Mouse (Mus musculus): ENCODE data around the gene AI837181. TPM values are rescaled to one million over a fixed set of nuclear protein-coding genes. Genes with fewer than 3 reads are reported as not detected.

Gene AI837181
- polyA plus RNA-seq, 1 experiment, result 101 TPM

GRCm38 (mm10) chr19:5456241-5456921 is 31.4 kb downstream of the AI837181 start:
- no peak for TF ChIP-seq GATA1 (IDR thresholded peaks at IDR 0.05; ENCODE audit: low read length)

DNA sequence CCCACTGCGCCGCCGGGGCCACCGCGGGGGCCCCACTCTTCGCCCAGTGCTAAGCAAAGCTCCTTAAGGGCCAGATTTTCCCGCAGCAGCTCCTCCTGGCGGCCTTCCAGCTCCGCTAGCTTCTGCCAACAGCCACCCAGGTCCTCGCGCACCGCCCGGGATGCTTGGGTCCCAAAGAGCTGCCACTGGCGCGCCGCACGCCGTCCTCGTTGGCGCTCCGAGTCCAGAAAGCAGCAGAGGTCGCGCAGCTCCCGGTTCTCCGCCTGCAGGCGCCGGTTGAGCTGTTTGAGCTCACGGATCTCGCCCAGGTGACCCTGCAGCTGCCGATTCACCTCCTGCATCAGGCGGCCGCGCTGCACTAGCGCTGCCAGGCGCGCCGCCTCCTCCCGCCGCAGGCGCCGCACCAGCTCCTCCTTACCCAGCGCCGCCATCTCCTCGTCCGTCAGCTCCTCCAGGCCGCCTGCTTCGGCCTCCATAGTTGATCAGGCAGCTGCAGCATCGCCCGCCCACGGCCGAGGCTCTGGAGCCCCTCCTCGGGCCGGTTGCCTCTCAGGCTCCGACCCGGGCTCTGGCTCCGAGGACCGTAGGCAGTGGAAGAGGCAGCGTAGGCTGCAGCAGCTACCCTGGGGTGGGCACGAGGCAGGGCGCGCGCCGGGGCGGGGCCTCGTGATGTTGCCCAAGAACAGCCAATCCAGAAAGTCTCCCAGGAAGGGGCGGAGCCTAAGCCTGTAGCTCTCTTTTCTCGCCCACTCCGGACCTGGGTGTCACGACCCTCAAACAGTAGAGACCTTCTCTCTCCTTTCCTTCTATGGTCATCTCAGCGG is 32.2 kb downstream of the AI837181 start:
- TF ChIP-seq GATA1 (IDR thresholded peaks at IDR 0.05; ENCODE audit: low read length), result no peak

DNA sequence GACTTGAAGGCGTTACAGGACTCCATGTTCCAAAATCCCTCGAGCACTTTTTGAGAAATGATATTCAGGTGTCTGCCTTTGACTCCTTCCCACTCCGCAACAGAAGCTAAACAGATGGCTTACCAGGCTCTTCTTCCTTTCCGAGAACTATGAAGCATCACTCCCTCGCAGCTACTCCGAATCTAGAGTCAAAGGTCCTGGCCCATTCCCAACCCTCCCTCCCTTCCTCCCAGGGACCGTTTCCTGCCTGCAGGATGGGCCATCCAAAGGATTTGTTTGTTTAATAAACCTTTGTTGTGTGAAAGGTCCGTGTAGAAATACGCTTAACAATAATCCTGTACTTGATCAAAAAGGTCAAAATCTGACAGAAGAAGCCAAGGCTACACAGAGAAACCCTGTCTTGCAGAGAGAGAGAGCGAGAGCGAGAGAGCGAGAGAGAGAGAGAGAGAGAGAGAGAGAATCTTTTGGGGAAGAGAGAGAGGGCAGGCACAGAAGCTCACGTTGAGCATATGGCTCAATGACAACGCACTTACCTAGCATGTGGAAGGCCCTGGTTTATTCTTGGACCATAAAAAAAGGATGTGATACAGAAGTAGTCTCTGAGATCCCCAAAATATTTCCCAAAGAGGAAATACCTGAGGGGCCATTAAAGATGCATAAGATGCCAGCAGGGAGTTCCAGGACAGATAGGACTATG is 33.0 kb downstream of the AI837181 start, which contains the start of gene Ccdc85b:
Ccdc85b (minus strand) TSS at position 149 of the 697 bp plus-strand sequence.
- TF ChIP-seq GATA1 (IDR thresholded peaks at IDR 0.05; ENCODE audit: low read length), result no peak

DNA sequence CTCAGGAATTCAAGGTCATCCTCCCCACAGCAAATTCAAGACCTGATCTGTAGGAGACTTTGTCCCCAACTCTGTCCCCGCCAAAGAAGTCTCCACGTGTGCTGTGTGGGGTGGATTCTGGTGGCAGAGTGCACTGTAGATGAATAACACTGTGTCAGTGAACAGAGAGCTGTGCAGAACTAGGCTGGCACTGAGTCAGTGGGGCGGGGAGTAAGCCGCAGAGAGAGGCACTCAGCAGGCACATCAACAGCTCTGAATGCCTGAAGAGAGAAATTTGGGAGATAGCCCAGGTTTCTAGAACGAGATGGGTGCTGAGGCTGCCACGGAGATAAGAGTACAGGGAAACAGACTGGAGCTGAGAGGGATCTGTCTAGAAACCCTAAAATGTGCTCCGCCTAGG is 34.1 kb downstream of the AI837181 start:
- no peak for TF ChIP-seq GATA1 (IDR thresholded peaks at IDR 0.05; ENCODE audit: low read length)

DNA sequence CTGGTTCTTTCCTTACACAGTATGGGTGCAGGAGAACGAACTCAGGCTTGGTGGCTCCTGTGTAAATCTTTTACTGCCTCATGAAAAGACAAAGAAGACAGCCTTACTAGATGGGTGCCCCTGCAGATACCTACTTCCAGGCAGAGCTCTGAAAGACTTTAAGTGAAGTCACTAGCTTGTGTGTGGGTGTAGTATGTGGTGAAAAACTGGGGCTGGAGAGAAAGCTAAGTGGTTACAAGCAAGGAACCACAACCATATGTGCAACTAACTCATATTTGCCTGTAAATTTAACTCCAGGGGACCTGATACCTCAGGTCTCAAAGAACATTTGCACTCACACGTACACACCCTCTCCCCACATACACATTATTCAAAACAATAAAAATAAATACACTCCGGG is 35.0 kb downstream of the AI837181 start:
- TF ChIP-seq GATA1 (IDR thresholded peaks at IDR 0.05; ENCODE audit: low read length), result no peak

- no peak for TF ChIP-seq GATA1 (IDR thresholded peaks at IDR 0.05; ENCODE audit: low read length)
Observed at GRCm38 (mm10) chr19:5460465-5460911, 35.5 kb downstream of the AI837181 start, which contains the start of gene Fibp. Fibp (plus strand) TSS chr19:5460615.

DNA sequence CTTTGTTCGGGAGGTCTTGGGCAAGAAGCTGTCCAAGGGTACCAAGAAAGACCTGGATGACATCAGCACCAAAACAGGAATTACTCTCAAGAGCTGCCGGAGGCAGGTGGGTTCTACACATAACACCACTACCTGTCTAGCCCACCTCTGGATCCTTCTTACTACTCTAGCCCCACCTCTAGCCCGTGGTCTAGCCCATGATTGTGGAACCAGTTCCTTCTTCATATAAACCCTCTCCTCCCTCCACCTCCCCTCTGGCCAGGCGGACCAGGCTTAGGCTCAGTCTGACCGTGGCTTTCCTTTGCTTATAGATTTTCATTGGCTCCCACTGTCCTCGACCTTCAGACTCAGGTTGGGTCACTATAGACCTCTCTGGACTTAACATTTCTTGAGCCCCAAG is 36.5 kb downstream of the AI837181 start:
- no peak for TF ChIP-seq GATA1 (IDR thresholded peaks at IDR 0.05; ENCODE audit: low read length)

GRCm38 (mm10) chr19:5463212-5463611 is 38.3 kb downstream of the AI837181 start:
- TF ChIP-seq GATA1 (IDR thresholded peaks at IDR 0.05; ENCODE audit: low read length), result no peak

DNA sequence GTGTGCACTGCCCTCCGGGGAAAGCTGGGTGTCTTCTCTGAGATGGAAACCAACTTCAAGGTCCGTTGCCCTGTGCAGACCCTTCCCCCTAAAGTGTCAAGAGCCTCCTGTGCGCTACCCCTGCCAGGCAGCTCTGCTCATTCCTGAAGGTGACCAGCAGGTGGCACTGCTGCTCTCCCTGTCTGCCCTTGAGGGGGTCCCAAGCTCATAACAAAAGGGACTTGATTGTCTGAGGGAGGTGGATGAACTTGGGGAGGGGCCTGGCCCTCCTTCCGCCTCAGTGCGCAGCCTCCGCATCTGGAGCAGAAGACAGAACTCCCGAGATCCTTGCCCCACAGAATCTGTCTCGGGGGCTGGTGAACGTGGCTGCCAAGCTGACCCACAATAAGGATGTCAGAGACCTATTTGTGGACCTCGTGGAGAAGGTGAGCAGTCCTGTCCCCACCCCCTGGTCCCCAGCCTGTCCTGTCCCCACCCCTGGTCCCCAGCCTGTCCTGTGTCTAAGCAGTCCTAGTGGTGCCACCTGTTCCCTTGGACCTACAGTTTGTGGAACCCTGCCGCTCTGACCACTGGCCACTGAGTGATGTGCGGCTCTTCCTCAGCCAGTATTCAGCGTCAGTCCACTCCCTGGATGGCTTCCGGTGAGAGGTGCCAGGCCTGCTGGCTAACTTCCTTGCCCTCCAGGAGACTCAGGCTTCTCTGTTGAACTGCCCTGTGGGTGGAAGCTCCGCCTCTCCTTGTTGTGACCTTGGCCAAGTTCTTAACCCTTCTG is 39.0 kb downstream of the AI837181 start:
- TF ChIP-seq GATA1 (IDR thresholded peaks at IDR 0.05; ENCODE audit: low read length), result no peak

DNA sequence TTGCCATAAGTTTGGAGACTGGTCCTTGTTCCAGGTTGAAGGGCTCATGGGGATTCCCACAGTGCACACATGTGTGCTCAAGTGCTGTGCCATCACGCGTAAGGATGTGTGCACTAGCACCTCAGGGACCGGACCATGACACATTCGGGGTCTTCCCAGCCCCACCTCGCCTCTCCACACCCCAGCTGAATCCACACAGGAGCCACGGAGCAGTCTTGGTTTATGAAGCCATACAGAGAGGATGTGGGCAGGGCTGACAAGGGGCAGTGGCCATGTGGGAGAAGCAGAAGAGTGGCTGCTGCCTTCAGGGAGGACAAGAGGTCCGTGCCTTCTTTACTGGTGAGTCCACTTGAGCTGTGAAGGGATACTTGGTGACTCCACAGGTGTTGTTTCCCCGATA is 40.1 kb downstream of the AI837181 start:
- no peak for TF ChIP-seq GATA1 (IDR thresholded peaks at IDR 0.05; ENCODE audit: low read length)

DNA sequence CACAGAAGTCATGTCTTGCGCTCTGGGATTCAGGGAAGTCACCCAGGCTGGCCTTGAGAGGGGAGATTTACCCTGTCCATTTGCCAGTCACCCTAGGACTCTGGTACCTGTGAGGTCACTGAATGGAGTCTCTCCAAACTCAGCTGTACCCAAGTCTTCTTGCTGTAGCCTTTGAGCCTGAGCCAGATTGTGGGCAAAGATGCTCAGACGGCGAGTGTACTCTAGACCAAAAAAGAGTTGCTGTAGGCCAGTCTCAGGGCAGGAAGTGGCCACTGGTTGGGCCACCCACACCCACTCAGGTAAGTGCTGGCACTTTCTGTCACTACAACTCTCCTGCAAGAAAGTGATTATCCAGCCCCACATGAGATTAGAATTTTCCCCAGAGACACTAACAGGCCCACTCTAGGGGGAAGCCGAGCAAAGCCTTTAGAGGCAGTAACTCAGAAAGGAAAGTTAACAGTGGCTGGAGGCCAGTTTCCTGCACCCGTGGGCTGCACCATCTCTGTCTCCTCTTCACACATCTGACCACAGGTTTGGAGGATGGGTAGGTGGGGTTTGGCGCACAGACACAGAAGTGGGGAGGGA is 42.1 kb downstream of the AI837181 start:
- no peak for TF ChIP-seq GATA1 (IDR thresholded peaks at IDR 0.05; ENCODE audit: low read length)

GRCm38 (mm10) chr19:5468374-5468773 is 43.4 kb downstream of the AI837181 start, which contains the start of gene Ctsw:
Ctsw (minus strand) TSS chr19:5468507.
- TF ChIP-seq GATA1 (IDR thresholded peaks at IDR 0.05; ENCODE audit: low read length), result no peak

GRCm38 (mm10) chr19:5471846-5472245 is 46.9 kb downstream of the AI837181 start:
- no peak for TF ChIP-seq GATA1 (IDR thresholded peaks at IDR 0.05; ENCODE audit: low read length)

DNA sequence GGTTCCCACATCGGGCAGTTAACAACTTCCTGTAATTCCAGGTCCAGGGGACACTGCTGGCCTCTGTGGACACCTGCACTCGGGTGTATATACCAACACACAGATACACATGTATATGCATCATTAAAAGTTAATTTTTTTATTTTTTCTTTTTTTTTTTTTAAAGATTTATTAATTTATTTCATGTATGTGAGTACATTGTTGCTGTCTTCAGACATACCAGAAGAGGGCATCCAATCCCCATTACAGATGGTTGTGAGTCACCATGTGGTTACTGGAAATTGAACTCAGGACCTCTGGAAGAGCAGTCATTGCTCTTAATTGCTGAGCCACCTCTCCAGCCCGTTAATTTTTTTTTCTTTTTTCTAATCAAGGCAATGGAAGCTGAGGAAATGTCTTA is 47.9 kb downstream of the AI837181 start:
- no peak for TF ChIP-seq GATA1 (IDR thresholded peaks at IDR 0.05; ENCODE audit: low read length)

- TF ChIP-seq GATA1 (IDR thresholded peaks at IDR 0.05; ENCODE audit: low read length), result no peak
Observed at GRCm38 (mm10) chr19:5473720-5474119, 48.8 kb downstream of the AI837181 start, which contains the start of gene Efemp2. Efemp2 (plus strand) TSS chr19:5473954.
